Mouse (Mus musculus): ENCODE measurements around the gene Rpl14. TPM values are rescaled to one million over a fixed set of nuclear protein-coding genes. Genes with fewer than 3 reads are reported as not detected.
A peak's percentile ranks its signal among the peaks of the same experiment; 100 is the strongest.

The Rpl14 gene
- polyA plus RNA-seq, 1 experiment from 2014 or later = 484 TPM

DNA sequence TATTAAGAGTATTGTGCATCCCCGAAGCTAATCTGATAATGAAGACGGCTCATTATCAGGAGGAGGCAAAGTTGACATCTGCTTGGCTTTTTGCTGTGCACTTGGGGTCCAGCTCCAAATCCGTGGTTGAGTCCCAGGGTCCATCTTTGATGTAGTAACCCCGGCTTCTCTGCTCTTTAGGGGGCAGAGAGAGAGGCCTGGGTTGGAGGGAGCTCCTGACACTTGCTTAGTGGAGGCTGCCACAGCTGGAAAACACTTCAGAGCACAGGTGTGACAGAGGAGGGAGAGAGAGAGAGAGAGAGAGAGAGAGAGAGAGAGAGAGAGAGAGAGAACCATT, 49.1 kb downstream of the Rpl14 start:
- H3K4me2 ChIP-seq = peak overlapping the region; percentile 45; the same call in 1 of the 2 replicates

More for the DNA sequence above, 49.1 kb downstream of the Rpl14 start:
- WGBS = 24% methylated on average over 4 of the region's 4 CpGs
- ATAC-seq (ENCODE audit: low FRiP score) = no peak
- H3K27me3 ChIP-seq = no peaks in the 10 kb centered on the region
- no peak overlapping the region for H3K9ac ChIP-seq
- no peaks in the 10 kb centered on the region for H3K36me3 ChIP-seq
- peak overlapping the region; percentile 88 for H3K27ac ChIP-seq
- H3K9me3 ChIP-seq = peaks cover 22% of the 10 kb centered on the region
- peaks cover 27% of the 10 kb centered on the region for H3K4me1 ChIP-seq (replicated peaks)
- no peak overlapping the region for H3K4me3 ChIP-seq

Other genes with a start within 250 kb of the Rpl14 start
- 330 and 337 TPM in 2 replicates for gene Eif1b, start 79.2 kb upstream of the Rpl14 start, polyA plus RNA-seq (2015; fragmentation: Nextera tagmentation; extraction: Ambion mirVana)
- 1.2 and 1.6 TPM in 2 replicates for gene Entpd3, start 31.6 kb upstream of the Rpl14 start, polyA plus RNA-seq (2015; fragmentation: Nextera tagmentation; extraction: Ambion mirVana)

All from hindbrain, embryonic 13.5 days (tissue).